Mouse (Mus musculus): ENCODE results near the gene Clec9a. TPM values are rescaled to one million over a fixed set of nuclear protein-coding genes. Genes with fewer than 3 reads are reported as not detected.
A peak's percentile ranks its signal among the peaks of the same experiment; 100 is the strongest.

Clec9a gene
- polyA plus RNA-seq, 1 experiment from 2014 or later = 0.45 TPM

DNA sequence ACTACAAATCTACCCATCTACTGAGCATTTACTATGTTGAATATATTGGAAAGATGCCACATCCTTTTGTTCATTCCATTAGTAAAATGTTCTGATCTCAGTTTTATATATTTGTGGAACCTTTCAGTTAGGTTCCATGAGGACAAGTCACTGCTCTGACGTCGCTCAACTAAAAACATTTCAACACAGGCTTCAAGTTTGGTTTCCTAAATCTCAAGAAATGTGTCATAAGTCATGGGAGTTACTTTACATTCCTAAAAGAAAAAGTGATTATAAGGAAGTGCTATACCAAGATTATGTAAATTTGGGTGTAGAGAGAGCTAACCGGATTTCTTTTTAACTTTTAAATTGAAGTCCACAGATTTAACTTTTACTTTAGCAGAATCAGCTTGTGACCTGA is 27.4 kb downstream of the Clec9a start:
- Histone ChIP-seq H3K9ac (ENCODE audit: low read depth, low read length) (no peak overlapping the region), H3K27me3 (ENCODE audit: control insufficient read depth, insufficient read depth, low read length) (no peaks in the 10 kb centered on the region), H3K27ac (ENCODE audit: low read depth, low read length) (no peak overlapping the region), H3K4me3 (ENCODE audit: low read length) (no peak overlapping the region), H3K36me3 (ENCODE audit: control insufficient read depth, insufficient read depth, low read length) (no peaks in the 10 kb centered on the region), H3K4me2 (replicated peaks; ENCODE audit: low read depth, low read length) (no peak overlapping the region), H3K9me3 (ENCODE audit: control insufficient read depth, low read length) (no peaks in the 10 kb centered on the region), H3K4me1 (ENCODE audit: control insufficient read depth, insufficient read depth, low read length) (no peaks in the 10 kb centered on the region)
- ATAC-seq (ENCODE audit: low FRiP score, low TSS enrichment) = no peak
- 83% methylated on average over 3 of the region's 3 CpGs for WGBS

DNA sequence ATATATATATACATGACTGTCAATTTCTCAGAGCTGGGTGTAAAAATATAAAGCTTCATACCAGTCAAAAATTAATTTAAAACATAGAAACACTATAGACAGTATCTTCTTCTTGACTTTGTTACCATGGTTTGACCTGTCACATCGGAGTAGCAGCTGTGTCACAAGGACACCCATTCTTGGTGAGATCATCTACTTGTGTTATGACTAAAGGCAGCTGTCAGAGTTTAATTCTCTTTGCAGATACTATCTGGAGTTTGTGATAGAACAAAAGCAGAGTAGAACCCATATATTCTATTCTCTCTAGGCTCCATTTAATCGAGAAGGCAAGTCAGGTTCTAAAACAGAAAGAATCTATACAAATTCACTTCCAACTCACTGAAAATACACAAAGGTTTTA is 29.4 kb downstream of the Clec9a start:
- H3K27ac ChIP-seq (ENCODE audit: low read depth, low read length) = no peak overlapping the region
- no peaks in the 10 kb centered on the region for H3K9me3 ChIP-seq (ENCODE audit: control insufficient read depth, low read length)
- no peaks in the 10 kb centered on the region for H3K4me1 ChIP-seq (ENCODE audit: control insufficient read depth, insufficient read depth, low read length)
- H3K36me3 ChIP-seq (ENCODE audit: control insufficient read depth, insufficient read depth, low read length) = no peaks in the 10 kb centered on the region
- no peak overlapping the region for H3K9ac ChIP-seq (ENCODE audit: low read depth, low read length)
- no peak overlapping the region for H3K4me2 ChIP-seq (replicated peaks; ENCODE audit: low read depth, low read length)
- no peak overlapping the region for H3K4me3 ChIP-seq (ENCODE audit: low read length)
- no peaks in the 10 kb centered on the region for H3K27me3 ChIP-seq (ENCODE audit: control insufficient read depth, insufficient read depth, low read length)
- WGBS = 79% methylated on average over 2 of the region's 2 CpGs
- ATAC-seq (ENCODE audit: low FRiP score, low TSS enrichment) = no peak

DNA sequence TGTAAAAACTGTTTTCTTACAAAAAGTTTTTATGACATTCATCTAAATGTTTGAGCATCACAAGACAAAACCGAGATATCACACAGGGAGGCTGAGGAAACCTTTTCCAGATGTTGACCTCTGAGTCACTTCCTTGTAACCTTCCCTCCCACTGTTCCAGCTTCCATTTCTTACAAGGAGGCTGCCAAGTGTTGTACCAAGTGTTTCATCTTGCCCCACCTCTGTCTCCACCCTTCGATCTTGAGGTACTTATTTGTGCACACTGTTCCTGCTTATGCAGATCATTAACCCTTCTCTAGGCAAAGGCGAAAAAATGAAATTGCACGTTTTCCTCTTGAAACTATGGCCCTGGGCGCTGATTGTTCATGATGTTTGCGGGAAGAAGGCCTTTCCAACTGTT is 41.1 kb downstream of the Clec9a start:
- H3K36me3 ChIP-seq (ENCODE audit: control insufficient read depth, insufficient read depth, low read length) = no peaks in the 10 kb centered on the region
- no peak overlapping the region for H3K27ac ChIP-seq (ENCODE audit: low read depth, low read length)
- 70% methylated on average over 6 of the region's 6 CpGs for WGBS
- no peak for ATAC-seq (ENCODE audit: low FRiP score, low TSS enrichment)
- H3K9ac ChIP-seq (ENCODE audit: low read depth, low read length) = no peak overlapping the region
- no peak overlapping the region for H3K4me3 ChIP-seq (ENCODE audit: low read length)
- no peak overlapping the region; the same call in 1 of the 2 replicates for H3K4me2 ChIP-seq (replicated peaks; ENCODE audit: low read depth, low read length)
- H3K27me3 ChIP-seq (ENCODE audit: control insufficient read depth, insufficient read depth, low read length) = no peaks in the 10 kb centered on the region
- no peaks in the 10 kb centered on the region for H3K9me3 ChIP-seq (ENCODE audit: control insufficient read depth, low read length)
- H3K4me1 ChIP-seq (ENCODE audit: control insufficient read depth, insufficient read depth, low read length) = no peaks in the 10 kb centered on the region

DNA sequence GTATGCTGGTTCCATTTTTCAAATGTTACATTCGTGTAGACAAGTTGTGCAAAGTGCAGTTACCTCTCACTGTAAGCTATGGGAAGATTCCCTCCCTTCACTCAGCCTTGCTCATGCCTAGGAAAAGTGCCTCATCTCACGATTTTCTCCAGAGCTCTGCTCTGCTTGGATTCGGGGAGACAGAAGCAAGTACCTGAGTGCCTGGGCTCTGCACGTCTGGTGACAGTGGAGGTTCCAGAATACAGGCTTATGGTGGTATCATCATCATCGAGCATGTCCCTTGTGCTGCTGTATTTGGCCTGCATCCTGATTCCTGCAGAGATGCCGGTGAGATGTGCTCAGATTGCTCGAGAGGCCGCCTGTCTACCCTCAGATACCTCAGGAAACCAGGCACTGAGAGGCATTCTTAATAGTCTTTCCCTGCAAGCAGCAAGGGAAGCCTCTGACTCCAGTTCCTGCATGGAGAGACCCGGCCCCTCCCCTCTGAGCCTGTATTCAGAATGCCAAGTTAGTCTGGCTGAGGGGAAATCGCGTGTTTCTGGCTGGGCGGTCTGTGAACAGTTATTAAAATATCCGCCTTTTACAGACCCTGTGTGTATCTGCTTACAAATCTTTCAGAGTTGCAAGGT is 42.9 kb downstream of the Clec9a start, which contains the start of gene Clec1a:
Gene Clec1a (minus strand): TSS at position 590 of the 629 bp plus-strand sequence.
- Histone ChIP-seq H3K9ac (ENCODE audit: low read depth, low read length) (no peak within 1 kb of the TSS), H3K36me3 (ENCODE audit: control insufficient read depth, insufficient read depth, low read length) (no peaks in the 10 kb centered on the region), H3K4me1 (ENCODE audit: control insufficient read depth, insufficient read depth, low read length) (no peaks in the 10 kb centered on the region), H3K9me3 (ENCODE audit: control insufficient read depth, low read length) (no peaks in the 10 kb centered on the region), H3K27me3 (ENCODE audit: control insufficient read depth, insufficient read depth, low read length) (no peaks in the 10 kb centered on the region), H3K4me2 (replicated peaks; ENCODE audit: low read depth, low read length) (peak within 1 kb of the TSS; percentile 8; the same call in 1 of the 2 replicates), H3K27ac (ENCODE audit: low read depth, low read length) (no peak within 1 kb of the TSS; the same call in 1 of the 2 replicates), H3K4me3 (ENCODE audit: low read length) (peak within 1 kb of the TSS; percentile 7; the same call in 1 of the 2 replicates)
- WGBS = 60% methylated on average over 13 of the region's 13 CpGs
- ATAC-seq (ENCODE audit: low FRiP score, low TSS enrichment) = no peak

DNA sequence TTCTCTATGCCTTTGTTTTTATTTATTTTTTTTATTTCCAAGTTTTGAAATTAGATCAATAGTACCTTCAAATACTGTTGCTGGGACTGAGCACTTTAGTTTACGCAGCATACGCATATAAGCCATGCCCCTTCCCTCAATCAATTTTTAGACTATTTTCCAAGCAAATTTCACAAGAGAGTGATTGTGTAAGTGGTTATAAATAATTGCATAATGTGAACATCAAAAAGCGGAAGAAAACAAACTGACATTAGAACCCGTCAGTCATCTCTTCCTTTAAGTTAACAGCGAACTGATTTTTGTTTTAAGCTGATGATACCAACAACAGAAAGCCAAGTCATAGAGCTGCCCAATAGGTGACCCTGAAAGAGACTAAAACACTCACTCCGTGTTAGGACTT is 62.7 kb downstream of the Clec9a start:
- WGBS = 91% methylated on average over 6 of the region's 6 CpGs
- Histone ChIP-seq H3K9ac (ENCODE audit: low read depth, low read length) (no peak overlapping the region), H3K36me3 (ENCODE audit: control insufficient read depth, insufficient read depth, low read length) (no peaks in the 10 kb centered on the region), H3K4me2 (replicated peaks; ENCODE audit: low read depth, low read length) (no peak overlapping the region), H3K4me1 (ENCODE audit: control insufficient read depth, insufficient read depth, low read length) (0 out of 2 replicates have a peak, but pooled peaks cover 3% of the 10 kb centered on the region), H3K27ac (ENCODE audit: low read depth, low read length) (no peak overlapping the region), H3K9me3 (ENCODE audit: control insufficient read depth, low read length) (no peaks in the 10 kb centered on the region), H3K4me3 (ENCODE audit: low read length) (no peak overlapping the region), H3K27me3 (ENCODE audit: control insufficient read depth, insufficient read depth, low read length) (no peaks in the 10 kb centered on the region)
- no peak for ATAC-seq (ENCODE audit: low FRiP score, low TSS enrichment)

DNA sequence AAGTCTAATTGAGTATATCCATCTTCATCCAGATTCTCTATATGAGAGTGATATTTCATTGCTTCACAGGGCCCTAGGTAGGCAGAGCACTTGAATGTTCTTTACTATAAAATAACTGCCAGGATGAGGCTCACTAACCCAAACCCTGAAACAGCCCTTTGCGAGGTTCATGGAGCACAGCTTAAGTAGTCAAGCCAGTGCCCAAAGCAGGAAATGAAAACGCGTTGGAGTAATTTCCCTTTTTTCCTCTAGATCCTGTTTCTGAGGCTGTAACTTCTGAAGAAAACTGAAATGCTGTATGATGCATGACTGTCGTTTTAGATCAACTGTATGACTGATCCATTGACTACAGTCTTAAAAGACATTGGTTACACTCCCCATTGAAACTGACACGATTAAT is 64.0 kb downstream of the Clec9a start:
- no peaks in the 10 kb centered on the region for H3K9me3 ChIP-seq (ENCODE audit: control insufficient read depth, low read length)
- 0 out of 2 replicates have a peak, but pooled peaks cover 4% of the 10 kb centered on the region for H3K4me1 ChIP-seq (ENCODE audit: control insufficient read depth, insufficient read depth, low read length)
- 49% methylated on average over 5 of the region's 5 CpGs for WGBS
- no peaks in the 10 kb centered on the region for H3K36me3 ChIP-seq (ENCODE audit: control insufficient read depth, insufficient read depth, low read length)
- H3K27ac ChIP-seq (ENCODE audit: low read depth, low read length) = no peak overlapping the region
- no peak overlapping the region for H3K4me3 ChIP-seq (ENCODE audit: low read length)
- H3K9ac ChIP-seq (ENCODE audit: low read depth, low read length) = no peak overlapping the region
- H3K4me2 ChIP-seq (replicated peaks; ENCODE audit: low read depth, low read length) = no peak overlapping the region
- H3K27me3 ChIP-seq (ENCODE audit: control insufficient read depth, insufficient read depth, low read length) = no peaks in the 10 kb centered on the region
- ATAC-seq (ENCODE audit: low FRiP score, low TSS enrichment) = no peak

Other genes starting within 250 kb of the Clec9a start
- gene Clec2d, start 228.2 kb upstream of the Clec9a start, polyA plus RNA-seq (2014; fragmentation: Nextera tagmentation; extraction: Ambion mirVana) = 0.31 and 0.58 TPM in 2 replicates
- gene Cd69, start 133.4 kb upstream of the Clec9a start, polyA plus RNA-seq (2014; fragmentation: Nextera tagmentation; extraction: Ambion mirVana) = 0.04 and 0.11 TPM in 2 replicates
- not detected in 2 replicates for gene 4922502D21Rik, start 77.1 kb upstream of the Clec9a start, polyA plus RNA-seq (2014; fragmentation: Nextera tagmentation; extraction: Ambion mirVana)
- 0.50 and 0.85 TPM in 2 replicates for gene Clec12a, start 66.2 kb upstream of the Clec9a start, polyA plus RNA-seq (2014; fragmentation: Nextera tagmentation; extraction: Ambion mirVana)
- gene Clec12b, start 23.0 kb upstream of the Clec9a start, polyA plus RNA-seq (2014; fragmentation: Nextera tagmentation; extraction: Ambion mirVana) = not detected in 2 replicates
- gene Clec1b, start 11.6 kb upstream of the Clec9a start, polyA plus RNA-seq (2014; fragmentation: Nextera tagmentation; extraction: Ambion mirVana) = 2.5 and 4.7 TPM in 2 replicates
- 5.8 and 6.2 TPM in 2 replicates for gene Clec1a, start 43.1 kb downstream of the Clec9a start, polyA plus RNA-seq (2014; fragmentation: Nextera tagmentation; extraction: Ambion mirVana)
- gene Olr1, start 98.3 kb downstream of the Clec9a start, polyA plus RNA-seq (2014; fragmentation: Nextera tagmentation; extraction: Ambion mirVana) = not detected in 2 replicates
- gene Tmem52b, start 103.7 kb downstream of the Clec9a start, polyA plus RNA-seq (2014; fragmentation: Nextera tagmentation; extraction: Ambion mirVana) = 24.0 and 38.3 TPM in 2 replicates
- 16.7 and 22.4 TPM in 2 replicates for gene Gabarapl1, start 124.3 kb downstream of the Clec9a start, polyA plus RNA-seq (2014; fragmentation: Nextera tagmentation; extraction: Ambion mirVana)
- not detected in 2 replicates for gene Klre1, start 169.0 kb downstream of the Clec9a start, polyA plus RNA-seq (2014; fragmentation: Nextera tagmentation; extraction: Ambion mirVana)
- not detected in 2 replicates for gene Klrd1, start 182.9 kb downstream of the Clec9a start, polyA plus RNA-seq (2014; fragmentation: Nextera tagmentation; extraction: Ambion mirVana)
- not detected in 2 replicates for gene Klrk1, start 215.0 kb downstream of the Clec9a start, polyA plus RNA-seq (2014; fragmentation: Nextera tagmentation; extraction: Ambion mirVana)
- gene Klrc3, start 234.5 kb downstream of the Clec9a start, polyA plus RNA-seq (2014; fragmentation: Nextera tagmentation; extraction: Ambion mirVana) = not detected in 2 replicates